Mouse (Mus musculus): ENCODE measurements at regions not wholly inside any gene's neighbourhood (a gene's known extent, or its start where the extent isn't known, plus 50 kb on each side); places are given as distances from the start of the nearest gene placed in this dataset.
A peak's percentile ranks its signal among the peaks of the same experiment; 100 is the strongest.
"Not testable (repeated sequence)": the region's sequence is repeated elsewhere in the genome, so short reads cannot be mapped to it uniquely, and the experiment has no call there.

DNA sequence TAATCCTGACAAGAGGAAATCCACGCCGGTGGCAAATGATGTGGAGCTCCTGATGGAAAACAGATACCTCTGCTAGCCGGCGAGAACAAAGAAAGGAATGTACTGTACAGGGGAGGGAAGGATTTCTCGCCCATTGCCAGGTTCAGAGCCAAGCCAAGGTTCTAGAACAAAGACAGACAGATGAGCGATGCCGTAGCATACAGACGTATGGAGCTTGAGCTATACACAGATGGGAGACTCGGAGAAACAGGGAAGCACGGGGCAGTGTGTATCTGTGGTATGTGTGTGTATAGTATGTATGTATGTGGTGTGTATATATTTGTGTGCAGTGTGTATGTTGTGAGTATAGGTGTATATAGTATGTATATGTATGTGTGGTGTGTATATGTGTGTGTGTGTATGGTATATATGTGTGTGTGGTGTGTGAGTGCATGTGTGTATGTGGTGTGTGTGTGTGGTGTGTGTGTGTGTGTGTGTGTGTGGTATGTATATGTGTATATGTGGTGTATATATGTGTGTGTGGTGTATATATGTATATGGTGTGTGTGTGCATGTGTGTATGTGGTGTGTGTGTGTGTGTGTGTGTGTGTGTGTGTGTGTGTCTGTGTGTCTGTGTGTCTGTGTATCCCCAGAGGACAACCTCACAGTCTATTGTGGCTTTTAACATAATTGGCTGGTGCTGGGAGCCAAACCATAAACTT, 140.6 kb downstream of the Cand1 start:
- no peak for DNase-seq (ENCODE audit: low spot score)

- DNase-seq (ENCODE audit: low spot score): no peak
Measured at GRCm38 (mm10) chr10:119094166-119094565, 145.7 kb downstream of the Cand1 start.

GRCm38 (mm10) chr10:119087886-119088285, 152.0 kb downstream of the Cand1 start:
- no peak for DNase-seq (ENCODE audit: low spot score)

- no peak for DNase-seq (ENCODE audit: low spot score)
Measured at GRCm38 (mm10) chr10:119087071-119087665, 152.7 kb downstream of the Cand1 start.

DNA sequence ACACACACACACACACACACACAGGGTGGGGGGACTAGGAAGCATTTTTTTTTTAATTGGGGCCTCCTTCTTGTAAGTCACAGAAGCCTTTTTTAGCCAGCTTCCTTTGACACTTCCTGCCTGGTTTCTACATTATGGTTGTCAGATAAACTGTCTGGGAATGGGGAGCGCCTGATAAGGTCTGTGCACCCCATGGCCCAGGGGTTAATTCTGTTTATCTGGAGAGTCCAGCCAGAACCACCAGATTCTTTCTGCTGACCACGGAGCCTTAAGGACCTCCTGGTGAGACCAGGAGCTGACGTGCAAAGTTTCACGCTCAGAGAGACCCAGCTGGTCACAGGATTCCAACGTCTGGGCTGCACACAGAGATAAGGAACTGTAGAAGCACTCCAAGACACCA, 153.4 kb downstream of the Cand1 start:
- no peak for DNase-seq (ENCODE audit: low spot score)

DNA sequence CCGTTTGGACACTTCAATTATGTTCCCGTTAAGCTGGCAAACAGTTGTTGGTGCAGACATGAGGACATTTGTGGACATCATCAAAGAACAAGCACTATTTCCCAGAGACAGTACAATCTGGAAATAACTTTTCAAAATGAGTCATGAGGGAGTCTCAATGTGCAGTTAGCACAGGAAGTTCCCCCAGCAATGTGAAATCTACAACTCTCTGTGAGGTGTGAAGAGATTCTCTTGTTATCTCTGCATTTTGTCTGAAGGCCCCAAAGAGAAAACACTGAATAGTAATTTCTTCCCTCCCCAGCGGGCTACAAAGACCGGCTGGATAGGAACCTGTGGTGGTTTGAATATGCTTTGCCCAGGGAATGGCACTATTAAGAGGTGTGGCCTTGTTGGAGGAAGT, 156.4 kb downstream of the Cand1 start:
- DNase-seq (ENCODE audit: low spot score): no peak

- no peak for DNase-seq (ENCODE audit: low spot score)
Measured at GRCm38 (mm10) chr10:119082861-119083260, 157.0 kb downstream of the Cand1 start.

GRCm38 (mm10) chr10:119081766-119082165, 158.1 kb downstream of the Cand1 start:
- DNase-seq (ENCODE audit: low spot score): not testable (repeated sequence)

- DNase-seq (ENCODE audit: low spot score): no peak
Measured at GRCm38 (mm10) chr10:119076100-119076566, 163.7 kb downstream of the Cand1 start.

GRCm38 (mm10) chr10:119074887-119075286, 165.0 kb downstream of the Cand1 start:
- DNase-seq (ENCODE audit: low spot score): no peak

DNA sequence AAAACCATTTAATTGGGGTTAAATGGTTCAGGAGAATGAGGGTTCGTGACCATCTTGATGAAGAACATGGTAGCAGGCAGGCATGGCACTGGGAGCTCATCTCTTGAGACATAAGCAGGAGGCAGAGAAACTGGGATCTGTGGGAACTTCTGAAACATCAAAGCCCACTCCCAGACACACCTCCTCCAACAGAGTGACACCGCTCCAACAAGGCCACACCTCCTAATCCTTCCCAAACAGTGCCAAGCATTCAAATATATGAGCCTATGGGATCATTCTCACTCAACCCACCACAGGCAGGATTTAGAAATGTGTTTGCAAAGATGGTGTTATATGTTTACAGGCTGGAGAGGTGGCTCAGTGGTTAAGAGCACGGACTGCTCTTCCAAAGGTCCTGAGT, 165.9 kb downstream of the Cand1 start:
- DNase-seq (ENCODE audit: low spot score): no peak

- DNase-seq (ENCODE audit: low spot score): no peak
Measured at GRCm38 (mm10) chr10:119069410-119069809, 170.4 kb downstream of the Cand1 start.

- DNase-seq (ENCODE audit: low spot score): no peak
Measured at GRCm38 (mm10) chr10:119067838-119068237, 172.0 kb downstream of the Cand1 start.

DNA sequence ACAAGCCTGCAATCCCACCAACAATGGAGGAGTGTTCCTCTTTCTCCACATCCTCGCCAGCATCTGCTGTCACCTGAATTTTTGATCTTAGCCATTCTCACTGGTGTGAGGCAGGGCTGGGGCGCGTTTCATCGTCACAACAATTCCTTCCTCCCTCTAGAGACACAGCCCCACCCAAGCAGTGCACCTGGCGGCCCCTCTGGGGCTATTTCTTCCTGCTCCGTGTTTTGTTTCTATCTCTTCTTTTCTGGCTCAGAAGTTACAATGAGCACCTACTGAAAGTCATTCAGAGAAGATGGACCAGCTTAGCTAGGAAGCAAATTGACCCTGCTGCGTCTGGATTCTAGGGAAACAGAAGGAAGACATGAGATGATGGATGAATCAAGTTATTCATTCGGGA, 172.5 kb downstream of the Cand1 start:
- DNase-seq (ENCODE audit: low spot score): no peak

- no peak for DNase-seq (ENCODE audit: low spot score)
Measured at GRCm38 (mm10) chr10:119065974-119066373, 173.9 kb downstream of the Cand1 start.

DNA sequence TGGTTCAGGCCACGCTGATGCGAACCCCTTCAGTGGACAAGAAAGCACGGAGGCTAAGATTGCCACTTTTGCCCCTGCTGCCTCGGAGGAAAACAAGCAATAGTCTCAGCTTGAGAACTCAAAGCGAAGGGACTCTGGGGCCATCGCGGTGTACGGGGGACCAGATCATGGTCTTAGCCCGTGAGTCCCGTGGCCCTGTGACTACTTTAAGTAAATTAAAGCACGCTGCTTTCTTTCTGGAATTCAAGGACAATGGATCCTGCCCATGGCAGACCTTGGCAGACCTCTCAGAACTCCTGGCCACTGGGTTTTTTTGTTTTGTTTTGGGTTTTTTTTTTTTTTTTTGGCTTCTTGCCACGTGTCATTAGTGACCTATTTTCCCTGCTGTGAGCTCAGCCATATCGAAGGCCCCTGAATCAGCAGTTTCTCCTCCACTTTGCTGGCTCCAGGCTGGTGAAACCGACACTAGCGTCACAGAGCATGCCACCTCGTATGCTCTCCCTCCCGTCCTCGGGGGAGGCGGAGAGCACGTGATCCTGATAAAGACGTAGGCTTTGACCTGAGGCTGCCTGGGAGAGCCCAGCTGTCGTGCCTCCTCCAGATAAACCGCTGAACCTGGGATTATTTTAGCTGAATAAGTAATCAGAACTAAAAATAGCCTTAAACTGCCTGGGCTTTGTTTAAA, 174.6 kb downstream of the Cand1 start:
- peak; percentile 70 for DNase-seq (ENCODE audit: low spot score)

DNA sequence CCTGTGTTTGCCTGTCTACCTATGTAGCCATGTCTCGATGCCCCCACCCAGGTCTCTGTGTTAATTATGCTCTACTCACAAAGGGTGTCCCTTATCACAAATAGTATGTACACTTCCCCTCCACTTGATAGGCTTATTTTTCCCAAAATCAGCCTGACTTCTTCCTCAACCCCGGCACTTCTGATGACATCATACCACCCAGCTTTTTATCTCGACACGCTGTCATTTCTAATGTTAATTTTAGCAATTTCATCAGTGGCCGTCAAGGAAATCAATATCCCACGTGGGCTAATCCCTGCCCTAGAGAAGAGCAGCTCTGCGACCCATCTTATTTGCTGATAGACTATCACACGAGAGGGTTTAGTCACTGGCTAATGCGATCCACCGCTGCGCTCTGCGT, 175.6 kb downstream of the Cand1 start:
- DNase-seq (ENCODE audit: low spot score): no peak

DNA sequence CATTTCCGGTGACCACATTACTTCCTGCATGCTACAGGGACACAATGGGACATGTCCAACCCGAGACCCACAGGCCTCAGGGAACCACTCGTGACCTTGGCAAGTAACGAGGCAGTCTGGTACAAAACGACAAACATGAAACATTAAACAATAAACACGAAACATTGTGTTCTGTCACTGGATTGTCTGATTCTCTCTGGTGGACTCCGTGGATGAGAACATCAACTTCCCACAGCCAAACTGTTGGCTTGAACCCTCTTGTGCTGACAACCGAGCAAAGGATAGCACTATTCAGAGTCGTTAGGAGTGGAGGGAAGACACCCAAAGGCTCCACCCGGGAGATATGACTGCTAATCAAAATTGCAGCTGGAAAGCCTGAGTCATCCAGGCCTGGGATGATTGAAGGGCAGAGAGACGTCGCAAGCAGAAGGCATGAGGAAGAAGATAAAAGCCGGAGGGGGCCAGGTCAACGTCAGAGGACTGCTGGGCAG, 176.6 kb downstream of the Cand1 start:
- no peak for DNase-seq (ENCODE audit: low spot score)

- no peak for DNase-seq (ENCODE audit: low spot score)
Measured at GRCm38 (mm10) chr10:119061958-119062599, 177.8 kb downstream of the Cand1 start.

- DNase-seq (ENCODE audit: low spot score): no peak
Measured at GRCm38 (mm10) chr10:119061349-119061850, 178.5 kb downstream of the Cand1 start.

- no peak for DNase-seq (ENCODE audit: low spot score)
Measured at GRCm38 (mm10) chr10:119058493-119059020, 181.3 kb downstream of the Cand1 start.

DNA sequence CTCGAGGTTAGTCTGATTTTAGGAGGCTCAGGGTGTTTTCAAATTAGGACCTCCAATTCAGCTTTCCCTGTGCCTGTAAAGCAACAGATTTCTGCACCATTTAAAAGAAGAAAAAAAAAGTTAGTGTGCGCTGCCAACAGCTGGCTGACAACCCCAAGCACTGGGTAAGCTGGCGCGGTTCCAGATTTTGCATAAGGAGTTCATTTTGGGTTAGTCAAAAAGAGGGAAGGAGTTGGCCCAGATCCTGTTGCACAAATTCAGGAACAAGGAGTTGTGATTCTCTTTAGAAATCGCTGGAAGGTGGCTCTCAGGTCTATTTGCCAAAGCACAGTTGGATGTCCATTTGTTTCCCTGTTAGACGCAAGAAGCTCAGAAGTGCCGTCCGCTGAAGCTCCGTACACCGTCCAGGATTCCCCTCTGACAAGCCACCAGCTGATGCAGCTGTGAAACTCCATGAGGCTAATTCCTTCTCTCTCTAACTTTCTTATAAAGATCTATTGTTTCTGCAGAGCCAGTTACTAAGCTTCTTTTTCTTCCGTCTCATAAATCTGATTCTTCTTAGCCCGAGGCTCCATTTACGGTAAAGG, 184.6 kb downstream of the Cand1 start:
- DNase-seq (ENCODE audit: low spot score): peak; percentile 47

Measured in ovary, adult 18-20 months (tissue).